Mouse (Mus musculus): ENCODE results near the gene Porcn. TPM values are rescaled to one million over a fixed set of nuclear protein-coding genes. Genes with fewer than 3 reads are reported as not detected.
A peak's percentile ranks its signal among the peaks of the same experiment; 100 is the strongest.

Porcn gene
- polyA plus RNA-seq, 1 experiment: 2.0 TPM

DNA sequence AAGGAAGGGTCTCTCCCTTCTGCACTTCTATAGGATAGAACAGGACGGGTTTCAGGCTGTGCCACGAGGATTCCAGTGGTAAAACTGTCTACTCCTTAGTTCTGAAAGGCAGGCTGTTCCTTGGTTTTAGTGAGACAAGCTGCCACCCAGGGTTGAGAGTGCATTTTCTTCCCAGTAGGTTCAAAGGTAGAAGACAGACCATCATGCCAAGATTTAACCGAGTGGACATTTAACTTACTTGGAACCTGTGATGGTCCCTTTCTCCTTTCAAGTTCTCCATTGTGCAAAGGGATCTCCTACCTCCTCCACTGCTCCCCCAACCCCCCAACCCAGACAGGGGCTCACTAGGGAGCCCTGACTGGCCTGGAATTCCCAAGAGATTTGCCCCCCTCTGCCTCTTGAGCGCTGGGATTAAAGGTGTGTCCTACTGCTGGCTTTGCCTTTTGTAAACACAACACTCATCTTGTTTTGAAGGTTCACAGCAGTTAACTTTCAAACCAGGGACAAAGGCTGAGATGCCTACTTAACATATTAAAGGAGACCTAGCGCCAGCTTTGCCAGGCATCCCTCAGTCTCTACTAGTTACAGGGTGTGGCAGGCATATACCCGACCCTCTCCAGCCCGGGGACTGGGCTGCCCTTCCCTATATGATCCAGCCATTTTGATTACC, 23.3 kb downstream of the Porcn start:
- peaks cover 12% of the 10 kb centered on the region for H3K4me1 ChIP-seq
- H3K27me3 ChIP-seq (replicated peaks): no peaks in the 10 kb centered on the region
- H3K36me3 ChIP-seq (replicated peaks; ENCODE audit: low read length): peaks cover 38% of the 10 kb centered on the region
- H3K4me3 ChIP-seq (replicated peaks): no peak overlapping the region
- H3K9me3 ChIP-seq: no peaks in the 10 kb centered on the region
- TF ChIP-seq FLI1 (IDR thresholded peaks at IDR 0.05; ENCODE audit: low read length) (no peak), GATA1 (IDR thresholded peaks at IDR 0.05; ENCODE audit: borderline replicate concordance, low read length) (no peak)

DNA sequence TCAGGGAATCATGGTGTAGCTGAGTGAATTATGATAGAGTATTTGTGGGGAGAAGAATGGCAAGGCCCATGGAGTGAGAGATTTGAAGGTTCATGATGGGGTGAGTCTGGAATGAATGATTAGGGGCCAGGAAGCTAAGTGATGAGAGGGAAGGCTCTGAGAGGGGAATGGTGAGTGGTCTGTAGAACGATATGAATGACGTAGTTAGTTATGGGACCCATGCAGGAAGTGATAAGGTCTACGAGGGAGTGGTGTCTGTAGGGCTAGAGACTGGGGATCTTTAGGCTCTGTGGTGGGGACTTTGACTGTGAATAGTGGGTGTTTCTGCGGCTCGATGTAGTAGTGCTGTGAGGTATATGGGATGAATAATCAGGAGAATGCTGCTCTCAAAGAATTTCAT, 26.7 kb downstream of the Porcn start:
- H3K36me3 ChIP-seq (replicated peaks; ENCODE audit: low read length): peaks cover 6% of the 10 kb centered on the region
- no peaks in the 10 kb centered on the region for H3K9me3 ChIP-seq
- TF ChIP-seq FLI1 (IDR thresholded peaks at IDR 0.05; ENCODE audit: low read length) (no peak), GATA1 (IDR thresholded peaks at IDR 0.05; ENCODE audit: borderline replicate concordance, low read length) (no peak)
- H3K4me1 ChIP-seq: peaks cover 15% of the 10 kb centered on the region
- H3K27me3 ChIP-seq (replicated peaks): no peaks in the 10 kb centered on the region
- H3K4me3 ChIP-seq (replicated peaks): no peak overlapping the region

DNA sequence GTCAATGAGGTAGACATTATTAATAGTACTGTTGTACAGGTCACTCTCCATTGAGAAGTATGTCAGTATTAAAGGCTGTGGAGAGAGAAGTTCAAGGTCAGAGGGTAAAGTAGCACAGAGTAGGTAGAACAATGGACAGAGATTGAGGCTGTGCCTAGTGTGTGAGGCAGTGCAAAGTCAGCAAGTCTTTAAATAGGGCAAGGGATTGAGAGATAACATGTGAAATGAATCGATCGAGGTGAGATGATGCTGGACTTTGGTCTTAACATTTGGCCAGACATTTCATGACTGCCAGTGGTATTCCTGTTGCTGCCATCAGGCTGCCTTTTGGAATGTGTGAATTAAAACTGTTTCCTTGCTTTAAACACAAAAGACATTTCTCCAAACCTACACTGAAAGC, 27.5 kb downstream of the Porcn start:
- no peaks in the 10 kb centered on the region for H3K27me3 ChIP-seq (replicated peaks)
- H3K4me3 ChIP-seq (replicated peaks): no peak overlapping the region
- peaks cover 3% of the 10 kb centered on the region for H3K36me3 ChIP-seq (replicated peaks; ENCODE audit: low read length)
- TF ChIP-seq GATA1 (IDR thresholded peaks at IDR 0.05; ENCODE audit: borderline replicate concordance, low read length) (no peak), FLI1 (IDR thresholded peaks at IDR 0.05; ENCODE audit: low read length) (no peak)
- no peaks in the 10 kb centered on the region for H3K9me3 ChIP-seq
- H3K4me1 ChIP-seq: peaks cover 18% of the 10 kb centered on the region

DNA sequence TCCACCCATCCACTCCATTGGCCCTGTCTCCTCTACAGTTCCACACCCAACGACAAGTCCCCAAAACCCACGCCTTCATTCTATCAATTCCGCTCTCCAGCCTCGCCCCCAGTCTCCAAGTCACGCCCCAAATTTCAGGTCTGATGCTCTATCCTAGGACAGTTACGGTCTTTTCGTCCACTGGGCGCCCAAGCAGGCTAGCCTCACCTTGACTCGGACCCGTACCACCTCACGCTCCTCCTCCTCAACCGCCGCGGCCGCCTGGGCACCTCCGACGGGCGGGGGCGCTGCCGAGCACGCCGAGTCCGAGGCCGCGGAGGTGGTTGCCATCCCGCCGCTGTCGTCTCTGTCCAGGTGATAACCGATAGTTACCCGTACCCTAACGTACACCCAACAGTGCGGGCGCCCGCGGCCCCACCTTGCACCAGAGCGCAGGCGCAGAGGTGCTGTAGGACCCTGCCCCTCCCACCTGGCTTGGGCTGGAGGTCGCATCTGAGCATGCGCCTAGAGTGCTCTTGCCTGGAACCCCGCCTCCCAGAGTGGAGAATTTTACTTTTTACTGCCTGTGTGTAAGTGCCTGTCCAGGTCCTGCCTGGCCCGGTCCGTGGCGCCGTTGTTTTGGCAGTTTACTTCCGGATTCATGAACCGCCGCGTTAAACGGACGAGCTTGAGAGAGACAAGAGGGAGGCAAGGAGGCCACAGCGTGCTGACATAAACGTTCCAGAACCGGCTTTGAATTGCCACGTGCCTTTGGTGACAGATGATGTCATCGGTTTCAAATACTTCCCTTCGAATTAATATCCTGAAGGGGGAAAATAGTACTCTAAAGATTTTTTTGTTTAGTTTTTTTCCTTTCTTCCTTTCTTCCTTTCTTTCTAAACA, 30.6 kb downstream of the Porcn start, which contains the start of gene Tbc1d25:
TSS of gene Tbc1d25 (minus strand) at position 678 of the 882 bp plus-strand sequence.
- Histone ChIP-seq H3K36me3 (replicated peaks; ENCODE audit: low read length) (peaks cover 25% of the 10 kb centered on the region), H3K4me1 (peaks cover 18% of the 10 kb centered on the region), H3K4me3 (replicated peaks) (peak within 1 kb of the TSS; percentile 95), H3K9me3 (no peaks in the 10 kb centered on the region), H3K27me3 (replicated peaks) (no peaks in the 10 kb centered on the region)
- no peak for TF ChIP-seq FLI1 (IDR thresholded peaks at IDR 0.05; ENCODE audit: low read length)
- no peak for TF ChIP-seq GATA1 (IDR thresholded peaks at IDR 0.05; ENCODE audit: borderline replicate concordance, low read length)

DNA sequence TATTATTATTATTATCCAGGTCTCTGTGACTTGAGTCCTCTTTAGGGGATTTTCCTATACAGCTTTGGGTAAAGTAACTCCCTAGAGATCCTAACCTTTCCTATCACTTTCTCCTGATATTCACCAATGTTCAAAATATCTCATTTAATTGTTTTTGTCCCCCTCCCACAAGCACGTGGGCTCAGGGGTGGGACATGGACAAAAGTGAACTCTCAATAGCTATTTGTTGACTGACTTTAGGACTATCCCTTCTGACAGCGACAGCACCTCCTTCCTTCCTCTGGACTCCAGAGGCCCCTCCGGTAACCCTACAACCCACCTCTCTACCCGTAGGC, 31.2 kb downstream of the Porcn start:
- Histone ChIP-seq H3K9me3 (no peaks in the 10 kb centered on the region), H3K27me3 (replicated peaks) (no peaks in the 10 kb centered on the region), H3K4me3 (replicated peaks) (peak overlapping the region; percentile 95), H3K4me1 (peaks cover 18% of the 10 kb centered on the region), H3K36me3 (replicated peaks; ENCODE audit: low read length) (peaks cover 29% of the 10 kb centered on the region)
- no peak for TF ChIP-seq FLI1 (IDR thresholded peaks at IDR 0.05; ENCODE audit: low read length)
- TF ChIP-seq GATA1 (IDR thresholded peaks at IDR 0.05; ENCODE audit: borderline replicate concordance, low read length): no peak

DNA sequence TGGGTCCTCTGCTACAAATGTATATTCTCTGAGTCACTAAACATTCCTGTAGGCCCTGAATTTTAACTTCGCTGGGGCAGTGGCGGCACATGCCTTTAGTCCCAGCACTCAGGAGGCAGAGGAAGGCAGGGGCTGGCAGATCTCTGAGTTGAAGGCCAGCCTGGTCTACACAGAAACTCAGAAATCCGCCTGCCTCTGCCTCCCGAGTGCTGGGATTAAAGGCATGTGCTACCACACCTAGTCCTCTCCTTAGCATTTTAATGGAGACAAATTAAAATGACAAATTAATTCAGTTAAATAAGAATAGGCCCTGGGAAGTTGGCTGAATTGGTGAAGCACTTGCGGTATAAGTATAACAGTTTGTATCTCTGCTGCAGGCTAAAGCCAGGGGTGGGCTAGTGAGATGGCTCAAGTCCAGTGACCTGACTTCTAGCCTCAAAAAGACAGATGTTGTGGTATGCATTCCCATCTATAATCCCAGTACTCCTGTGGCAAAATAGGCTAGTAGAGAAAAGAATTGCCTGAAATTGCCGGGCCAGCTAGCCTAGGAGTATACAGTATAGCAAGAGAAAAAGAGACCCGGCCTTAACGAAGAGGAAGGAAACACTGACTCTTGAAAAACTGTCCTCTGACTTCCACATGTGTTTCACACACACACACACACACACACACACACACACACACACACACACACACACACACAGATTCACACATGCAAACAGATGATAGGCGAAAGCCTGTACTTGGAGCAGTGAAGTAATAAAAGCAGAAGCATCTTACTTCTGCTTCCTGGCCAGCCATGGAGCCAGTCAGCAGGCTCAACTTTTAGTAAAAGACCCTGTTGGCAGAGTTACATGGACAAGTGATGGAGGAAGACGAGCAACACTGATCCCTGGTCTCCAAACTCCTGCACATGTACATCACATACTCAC, 38.3 kb downstream of the Porcn start:
- H3K4me3 ChIP-seq (replicated peaks): no peak overlapping the region
- no peaks in the 10 kb centered on the region; the same call in 1 of the 2 replicates for H3K4me1 ChIP-seq
- no peaks in the 10 kb centered on the region for H3K9me3 ChIP-seq
- H3K27me3 ChIP-seq (replicated peaks): no peaks in the 10 kb centered on the region
- peaks cover 64% of the 10 kb centered on the region for H3K36me3 ChIP-seq (replicated peaks; ENCODE audit: low read length)
- no peak for TF ChIP-seq FLI1 (IDR thresholded peaks at IDR 0.05; ENCODE audit: low read length)
- TF ChIP-seq GATA1 (IDR thresholded peaks at IDR 0.05; ENCODE audit: borderline replicate concordance, low read length): no peak

DNA sequence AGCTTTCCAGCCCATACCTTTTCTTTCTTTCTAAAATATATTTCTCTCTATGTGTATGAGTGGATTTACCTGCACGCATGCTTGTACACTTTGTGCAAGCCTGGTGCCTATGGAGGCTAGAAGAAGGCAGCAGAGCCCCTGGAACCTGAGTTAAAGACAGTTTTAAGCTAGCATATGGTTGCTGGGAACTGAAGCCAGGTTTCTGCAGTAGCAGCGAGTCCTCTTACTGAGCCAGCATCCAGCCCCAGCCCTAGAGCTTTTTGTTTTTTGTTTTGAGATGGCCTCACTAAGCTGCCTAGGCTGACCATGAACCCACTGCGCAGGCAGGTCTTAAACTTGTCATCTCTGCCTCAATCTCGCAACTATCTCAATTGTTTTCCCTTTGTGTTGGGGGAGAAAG, 41.9 kb downstream of the Porcn start:
- no peaks in the 10 kb centered on the region; the same call in 1 of the 2 replicates for H3K4me1 ChIP-seq
- TF ChIP-seq GATA1 (IDR thresholded peaks at IDR 0.05; ENCODE audit: borderline replicate concordance, low read length): no peak
- no peak for TF ChIP-seq FLI1 (IDR thresholded peaks at IDR 0.05; ENCODE audit: low read length)
- peaks cover 45% of the 10 kb centered on the region for H3K36me3 ChIP-seq (replicated peaks; ENCODE audit: low read length)
- no peaks in the 10 kb centered on the region for H3K9me3 ChIP-seq
- no peak overlapping the region for H3K4me3 ChIP-seq (replicated peaks)
- H3K27me3 ChIP-seq (replicated peaks): no peaks in the 10 kb centered on the region

DNA sequence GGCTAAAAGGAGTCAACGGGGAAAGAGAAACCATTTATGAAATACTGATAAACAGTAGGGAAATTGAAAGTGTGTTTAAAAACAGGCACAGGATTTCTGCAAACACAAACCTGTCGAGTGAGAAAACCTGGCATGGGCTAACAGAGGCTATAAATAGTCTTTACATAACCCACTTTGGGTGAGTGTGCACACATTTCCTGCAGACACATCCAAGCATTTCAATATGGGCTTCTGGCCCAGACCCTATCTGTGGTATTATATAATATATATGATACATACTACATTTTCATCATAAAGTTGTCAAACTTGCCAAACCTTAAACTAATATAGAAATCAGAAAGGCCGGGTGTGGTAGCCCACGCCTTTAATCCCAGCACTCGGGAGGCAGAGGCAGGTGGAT, 43.2 kb downstream of the Porcn start:
- Histone ChIP-seq H3K4me1 (no peaks in the 10 kb centered on the region; the same call in 1 of the 2 replicates), H3K4me3 (replicated peaks) (no peak overlapping the region), H3K27me3 (replicated peaks) (no peaks in the 10 kb centered on the region), H3K36me3 (replicated peaks; ENCODE audit: low read length) (peaks cover 38% of the 10 kb centered on the region), H3K9me3 (no peaks in the 10 kb centered on the region)
- TF ChIP-seq GATA1 (IDR thresholded peaks at IDR 0.05; ENCODE audit: borderline replicate concordance, low read length) (no peak), FLI1 (IDR thresholded peaks at IDR 0.05; ENCODE audit: low read length) (no peak)

Data from megakaryocyte, embryonic 14.5 days (primary cell).